Mouse (Mus musculus) myocyte (in vitro differentiated cells): ENCODE data around the gene Fkrp.

ENCODE experiments used
- CEBPB ChIP-seq: IDR thresholded peaks from 2 replicates; pipeline ENCODE4 v1.6.1; 2011; ENCODE audit warnings: mild to moderate bottlenecking, moderate library complexity; ENCODE audit not compliant: poor library complexity, insufficient read depth, severe bottlenecking
- E2F4 ChIP-seq: IDR thresholded peaks from one replicate; pipeline ENCODE4 v1.6.1; 2011; ENCODE audit warnings: mild to moderate bottlenecking, control low read depth, moderate library complexity; ENCODE audit not compliant: insufficient read depth
- MAX ChIP-seq: IDR thresholded peaks from one replicate; pipeline ENCODE4 v1.6.1; 2011; ENCODE audit warnings: low read depth, mild to moderate bottlenecking, control low read depth
- MYOD1 ChIP-seq, 3 experiments: IDR thresholded peaks; one replicate each; pipeline ENCODE4 v1.6.1; 2011; ENCODE audit warnings: control low read depth in 2 of 3, low read depth in 2 of 3, mild to moderate bottlenecking in 2 of 3, moderate library complexity in 1 of 3; ENCODE audit not compliant: insufficient read length in 2 of 3, control insufficient read depth in 1 of 3
- MYOG ChIP-seq, 3 experiments: IDR thresholded peaks; one replicate each; pipeline ENCODE4 v1.6.1; 2011; ENCODE audit warnings: control low read depth in 2 of 3, low read depth in 2 of 3, mild to moderate bottlenecking in 2 of 3; ENCODE audit not compliant: insufficient read length in 2 of 3, control insufficient read depth in 1 of 3, insufficient read depth in 1 of 3
- POLR2A ChIP-seq: IDR thresholded peaks from one replicate; pipeline ENCODE4 v1.6.1; 2011; ENCODE audit warnings: low read depth, mild to moderate bottlenecking, control low read depth, moderate library complexity; ENCODE audit not compliant: insufficient read length
- POLR2AphosphoS2 ChIP-seq: IDR thresholded peaks from one replicate; pipeline ENCODE4 v1.6.1; 2011; ENCODE audit warnings: low read depth, control low read depth; ENCODE audit not compliant: insufficient read length
- REST ChIP-seq: IDR thresholded peaks from one replicate; pipeline ENCODE4 v1.6.1; 2011; ENCODE audit warnings: mild to moderate bottlenecking, control low read depth, moderate library complexity; ENCODE audit not compliant: insufficient read depth, insufficient read length
- SRF ChIP-seq: IDR thresholded peaks from one replicate; pipeline ENCODE4 v1.6.1; 2011; ENCODE audit warnings: low read depth; ENCODE audit not compliant: control insufficient read depth, insufficient read length
- TCF12 ChIP-seq: IDR thresholded peaks from one replicate; pipeline ENCODE4 v1.6.1; 2011; ENCODE audit warnings: mild to moderate bottlenecking, control low read depth; ENCODE audit not compliant: poor library complexity, insufficient read depth, severe bottlenecking
- TCF3 ChIP-seq: IDR thresholded peaks from one replicate; pipeline ENCODE4 v1.6.1; 2011; ENCODE audit warnings: low read depth, control low read depth; ENCODE audit not compliant: insufficient read length
- USF1 ChIP-seq: IDR thresholded peaks from one replicate; pipeline ENCODE4 v1.6.1; 2011; ENCODE audit warnings: low read depth, mild to moderate bottlenecking, control low read depth, moderate library complexity

- TF ChIP-seq TCF12 (no peak), MYOD1 (IDR thresholded peaks at IDR 0.05; ENCODE audit: control insufficient read depth in 1 of 3, insufficient read length in 2 of 3, low read depth in 2 of 3) (no peak), MAX (no peak), POLR2A (no peak), E2F4 (no peak), REST (no peak), USF1 (no peak), CEBPB (no peak), MYOG (IDR thresholded peaks at IDR 0.05; ENCODE audit: control insufficient read depth in 1 of 3, insufficient read depth in 1 of 3, insufficient read length in 2 of 3, low read depth in 2 of 3) (no peak), POLR2AphosphoS2 (no peak), TCF3 (no peak), SRF (no peak)
Observed at GRCm38 (mm10) chr7:16761630-16762029, 54.9 kb downstream of the Fkrp start.
